ENCODE assay signal across 20 mouse cellular contexts in genomic region chr2:181235681-181236566, GRCm38 (mm10). TPM values are rescaled to one million over a fixed set of nuclear protein-coding genes. Genes with fewer than 3 reads are reported as not detected.
DNase-seq lines count a peak whose midpoint lies in the region; ATAC-seq and TF ChIP-seq lines count a peak whose summit lies in the region.
"Had no signal": no experiment of that assay in that cellular context is flagged by ENCODE, and none has a peak within 500 bp of the region (broad histone marks: within the 10 kb centered on the region; RNA-seq: fewer than 3 reads in every experiment).

No protein-coding gene starts in this region.

- H3K36me3 ChIP-seq in midbrain, embryonic 11.5 days (ENCODE audit: control insufficient read depth, insufficient read depth, low read length) = no peaks in the 10 kb centered on the region
- H3K36me3 ChIP-seq in midbrain, embryonic 15.5 days (replicated peaks) = no peaks in the 10 kb centered on the region
- peaks cover 8% of the 10 kb centered on the region for H3K36me3 ChIP-seq in stomach, postnatal 0 days (ENCODE audit: control insufficient read depth, insufficient read depth, low read length)
- no peaks in the 10 kb centered on the region for H3K36me3 ChIP-seq in hindbrain, embryonic 13.5 days
- H3K36me3 ChIP-seq: neural tube, embryonic 13.5 days had no signal

- no peak overlapping the region for H3K4me2 ChIP-seq in midbrain, embryonic 11.5 days
- H3K4me2 ChIP-seq in midbrain, embryonic 15.5 days = no peak overlapping the region
- H3K4me2 ChIP-seq in stomach, postnatal 0 days (replicated peaks; ENCODE audit: low read depth) = no peak overlapping the region
- H3K4me2 ChIP-seq in hindbrain, embryonic 13.5 days = no peak overlapping the region
- H3K4me2 ChIP-seq: heart, embryonic 13.5 days; lung, embryonic 15.5 days; neural tube, embryonic 13.5 days had no signal

- no peak for DNase-seq in layer of hippocampus, adult 2 months (ENCODE audit: low spot score in 2 of 2)
- DNase-seq in layer of hippocampus, adult 9-10 months (ENCODE audit: low spot score) = no peak
- DNase-seq in midbrain, embryonic 11.5 days (ENCODE audit: low spot score, missing footprints) = peak; percentile 53
- DNase-seq in R1 (ENCODE audit: low read depth, low spot score) = peak; percentile 39
- no peak for DNase-seq in stomach, postnatal 0 days (ENCODE audit: low spot score)
- DNase-seq: cerebellum, postnatal 14 days; forebrain, postnatal 0 days; gastrocnemius, postnatal 10 days; heart, postnatal 4 days; right cerebral cortex, postnatal 25 days had no signal

- ATAC-seq in midbrain, embryonic 11.5 days (ENCODE audit: low FRiP score) = no peak
- ATAC-seq in midbrain, embryonic 15.5 days (replicated peaks) = no peak
- ATAC-seq in stomach, postnatal 0 days (ENCODE audit: low FRiP score, low TSS enrichment) = no peak
- no peak for ATAC-seq in hindbrain, embryonic 13.5 days (ENCODE audit: low FRiP score)
- ATAC-seq: CD4-positive, CD25-positive, alpha-beta regulatory T cell, adult 4 months; forebrain, postnatal 0 days had no signal

- peak; percentile 40 for TF ChIP-seq CTCF in layer of hippocampus, adult 2 months (conservative IDR thresholded peaks at IDR 0.05)
- peak; percentile 54 for TF ChIP-seq CTCF in stomach, postnatal 0 days (IDR thresholded peaks at IDR 0.05; ENCODE audit: low read depth)

- no peaks in the 10 kb centered on the region for H3K4me1 ChIP-seq in midbrain, embryonic 11.5 days (ENCODE audit: control insufficient read depth, insufficient read depth, low read length)
- no peaks in the 10 kb centered on the region for H3K4me1 ChIP-seq in midbrain, embryonic 15.5 days
- no peaks in the 10 kb centered on the region for H3K4me1 ChIP-seq in stomach, postnatal 0 days (replicated peaks; ENCODE audit: control insufficient read depth, insufficient read depth)
- H3K4me1 ChIP-seq in hindbrain, embryonic 13.5 days (replicated peaks) = no peaks in the 10 kb centered on the region
- H3K4me1 ChIP-seq: lung, embryonic 15.5 days; neural tube, embryonic 13.5 days had no signal

- TF ChIP-seq EP300 in stomach, postnatal 0 days (optimal IDR thresholded peaks at IDR 0.05) = no peak

- no peaks in the 10 kb centered on the region for H3K27me3 ChIP-seq in midbrain, embryonic 11.5 days (ENCODE audit: control insufficient read depth, insufficient read depth, low read length)
- no peaks in the 10 kb centered on the region for H3K27me3 ChIP-seq in midbrain, embryonic 15.5 days (replicated peaks)
- no peaks in the 10 kb centered on the region for H3K27me3 ChIP-seq in stomach, postnatal 0 days (ENCODE audit: control insufficient read depth, insufficient read depth, low read length)
- 0 out of 2 replicates have a peak, but pooled peaks cover 3% of the 10 kb centered on the region for H3K27me3 ChIP-seq in hindbrain, embryonic 13.5 days
- H3K27me3 ChIP-seq: heart, embryonic 13.5 days; lung, embryonic 15.5 days; neural tube, embryonic 13.5 days had no signal

- no peak overlapping the region for H3K4me3 ChIP-seq in layer of hippocampus, adult 2 months
- no peak overlapping the region for H3K4me3 ChIP-seq in midbrain, embryonic 11.5 days (ENCODE audit: low read depth, low read length)
- H3K4me3 ChIP-seq in midbrain, embryonic 15.5 days = no peak overlapping the region
- H3K4me3 ChIP-seq in stomach, postnatal 0 days (ENCODE audit: low read depth, low read length) = no peak overlapping the region
- H3K4me3 ChIP-seq in hindbrain, embryonic 13.5 days = no peak overlapping the region
- H3K4me3 ChIP-seq: heart, embryonic 13.5 days; limb, embryonic 10.5 days; lung, embryonic 15.5 days; neural tube, embryonic 13.5 days had no signal

- 85% methylated on average over 23 of the region's 23 CpGs for WGBS in midbrain, embryonic 11.5 days
- WGBS in midbrain, embryonic 15.5 days = 87% methylated on average over 23 of the region's 23 CpGs
- 81% methylated on average over 23 of the region's 23 CpGs for WGBS in stomach, postnatal 0 days
- 87% methylated on average over 23 of the region's 23 CpGs for WGBS in hindbrain, embryonic 13.5 days

- no peak overlapping the region for H3K27ac ChIP-seq in layer of hippocampus, adult 2 months
- H3K27ac ChIP-seq in midbrain, embryonic 11.5 days (ENCODE audit: low read depth, low read length) = no peak overlapping the region
- no peak overlapping the region for H3K27ac ChIP-seq in midbrain, embryonic 15.5 days
- H3K27ac ChIP-seq in stomach, postnatal 0 days (replicated peaks) = no peak overlapping the region
- no peak overlapping the region for H3K27ac ChIP-seq in hindbrain, embryonic 13.5 days
- H3K27ac ChIP-seq: heart, embryonic 13.5 days; limb, embryonic 10.5 days; lung, embryonic 15.5 days; neural tube, embryonic 13.5 days had no signal

- H3K9me3 ChIP-seq in midbrain, embryonic 11.5 days (ENCODE audit: control insufficient read depth, low read length) = no peaks in the 10 kb centered on the region
- no peaks in the 10 kb centered on the region for H3K9me3 ChIP-seq in midbrain, embryonic 15.5 days
- no peaks in the 10 kb centered on the region for H3K9me3 ChIP-seq in stomach, postnatal 0 days (ENCODE audit: control insufficient read depth, low read length)
- no peaks in the 10 kb centered on the region for H3K9me3 ChIP-seq in hindbrain, embryonic 13.5 days
- H3K9me3 ChIP-seq: heart, embryonic 13.5 days; limb, embryonic 10.5 days; lung, embryonic 15.5 days; neural tube, embryonic 13.5 days had no signal

- no peak overlapping the region for H3K9ac ChIP-seq in midbrain, embryonic 11.5 days (ENCODE audit: low read length)
- no peak overlapping the region for H3K9ac ChIP-seq in midbrain, embryonic 15.5 days
- H3K9ac ChIP-seq in stomach, postnatal 0 days (ENCODE audit: low read length) = no peak overlapping the region
- no peak overlapping the region for H3K9ac ChIP-seq in hindbrain, embryonic 13.5 days
- H3K9ac ChIP-seq: forebrain, postnatal 0 days; heart, embryonic 13.5 days; lung, embryonic 15.5 days; neural tube, embryonic 13.5 days had no signal

RNA-seq across cellular contexts. Expression of gene Helz2, which starts 5.9 kb away (rescaled TPM):
- 1 to 10 TPM; 2.5 to 2.9 TPM for total RNA-seq in layer of hippocampus, adult 2 months (2021)
- 0.44 and 0.56 TPM in 2 replicates for polyA plus RNA-seq in midbrain, embryonic 11.5 days (2014; fragmentation: Nextera tagmentation; extraction: Ambion mirVana)
- 0.40 and 0.66 TPM in 2 replicates for polyA plus RNA-seq in midbrain, embryonic 15.5 days (2015; fragmentation: Nextera tagmentation; extraction: Ambion mirVana)
- 1.6 and 1.7 TPM in 2 replicates for polyA plus RNA-seq in stomach, postnatal 0 days (2015; fragmentation: Nextera tagmentation; extraction: Ambion mirVana)
- 0.38 and 0.48 TPM in 2 replicates for polyA plus RNA-seq in hindbrain, embryonic 13.5 days (2015; fragmentation: Nextera tagmentation; extraction: Ambion mirVana)

RNA-seq across cellular contexts. Expression of gene Fndc11, which starts 16.1 kb away (rescaled TPM):
- not detected for total RNA-seq in layer of hippocampus, adult 2 months (2021)
- 0.15 TPM in 2 replicates for polyA plus RNA-seq in midbrain, embryonic 11.5 days (2014; fragmentation: Nextera tagmentation; extraction: Ambion mirVana)
- polyA plus RNA-seq in midbrain, embryonic 15.5 days (2015; fragmentation: Nextera tagmentation; extraction: Ambion mirVana) = 0.14 and 0.24 TPM in 2 replicates
- 0.36 and 0.45 TPM in 2 replicates for polyA plus RNA-seq in stomach, postnatal 0 days (2015; fragmentation: Nextera tagmentation; extraction: Ambion mirVana)
- polyA plus RNA-seq in hindbrain, embryonic 13.5 days (2015; fragmentation: Nextera tagmentation; extraction: Ambion mirVana) = 0.19 TPM in 1 of 2 replicates, not detected in the other
- total RNA-seq: forebrain, postnatal 0 days; gastrocnemius, postnatal 10 days; heart, postnatal 4 days; layer of hippocampus, postnatal 25 days had no signal
- polyA plus RNA-seq: intestine, embryonic 14.5 days; neural tube, embryonic 13.5 days had no signal

RNA-seq across cellular contexts. Expression of gene Srms, which starts 22.9 kb away (rescaled TPM):
- under 1 TPM; 0.12 to 0.41 TPM for total RNA-seq in layer of hippocampus, adult 2 months (2021)
- polyA plus RNA-seq in midbrain, embryonic 11.5 days (2014; fragmentation: Nextera tagmentation; extraction: Ambion mirVana) = 0.14 TPM in 1 of 2 replicates, not detected in the other
- polyA plus RNA-seq in midbrain, embryonic 15.5 days (2015; fragmentation: Nextera tagmentation; extraction: Ambion mirVana) = 0.18 and 0.22 TPM in 2 replicates
- 1.7 and 1.8 TPM in 2 replicates for polyA plus RNA-seq in stomach, postnatal 0 days (2015; fragmentation: Nextera tagmentation; extraction: Ambion mirVana)
- polyA plus RNA-seq in hindbrain, embryonic 13.5 days (2015; fragmentation: Nextera tagmentation; extraction: Ambion mirVana) = 0.19 and 0.25 TPM in 2 replicates

RNA-seq across cellular contexts. Expression of gene Ptk6, which starts 33.3 kb away (rescaled TPM):
- under 1 TPM in 1 of 2 experiments, not detected in 1; 0.10 TPM for total RNA-seq in layer of hippocampus, adult 2 months (2021)
- polyA plus RNA-seq in midbrain, embryonic 11.5 days (2014; fragmentation: Nextera tagmentation; extraction: Ambion mirVana) = not detected in 2 replicates
- not detected in 2 replicates for polyA plus RNA-seq in midbrain, embryonic 15.5 days (2015; fragmentation: Nextera tagmentation; extraction: Ambion mirVana)
- 5.8 and 5.9 TPM in 2 replicates for polyA plus RNA-seq in stomach, postnatal 0 days (2015; fragmentation: Nextera tagmentation; extraction: Ambion mirVana)
- polyA plus RNA-seq in hindbrain, embryonic 13.5 days (2015; fragmentation: Nextera tagmentation; extraction: Ambion mirVana) = not detected in 2 replicates
- total RNA-seq: adrenal gland, postnatal 4 days; forebrain, postnatal 0 days; gastrocnemius, postnatal 10 days; heart, postnatal 4 days; layer of hippocampus, postnatal 25 days had no signal
- polyA plus RNA-seq: forebrain, postnatal 0 days; intestine, embryonic 14.5 days; limb, embryonic 10.5 days; neural tube, embryonic 13.5 days had no signal

RNA-seq across cellular contexts. Expression of gene Ppdpf, which starts 48.9 kb away (rescaled TPM):
- total RNA-seq in layer of hippocampus, adult 2 months (2021) = 10 to 100 TPM; 85.4 to 90.2 TPM
- polyA plus RNA-seq in midbrain, embryonic 11.5 days (2014; fragmentation: Nextera tagmentation; extraction: Ambion mirVana) = 414 and 426 TPM in 2 replicates
- polyA plus RNA-seq in midbrain, embryonic 15.5 days (2015; fragmentation: Nextera tagmentation; extraction: Ambion mirVana) = 432 and 436 TPM in 2 replicates
- 294 and 310 TPM in 2 replicates for polyA plus RNA-seq in stomach, postnatal 0 days (2015; fragmentation: Nextera tagmentation; extraction: Ambion mirVana)
- 444 TPM in 2 replicates for polyA plus RNA-seq in hindbrain, embryonic 13.5 days (2015; fragmentation: Nextera tagmentation; extraction: Ambion mirVana)

Comparison
In these comparisons a context has a peak if more than half of its experiments do, and no peak if none do; other contexts are left out.
1. DNase-seq: peak in midbrain, embryonic 11.5 days (single experiment) and R1 (single experiment); none in layer of hippocampus, adult 2 months (0 of 2), layer of hippocampus, adult 9-10 months (single experiment) and stomach, postnatal 0 days (single experiment).